Mouse (Mus musculus) limb, embryonic 15.5 days (tissue): Measurements from ENCODE around the gene Gpr137c. TPM values are rescaled to one million over a fixed set of nuclear protein-coding genes. Genes with fewer than 3 reads are reported as not detected.

Source experiments
- ATAC-seq: fragments of 200-750 bp; cut with Nextera tagmentation; 2 replicates; pipeline ENCODE4 v1.8.0; 2017; ENCODE audit warnings: low read depth, moderate TSS enrichment; ENCODE audit not compliant: insufficient number of reproducible peaks, low FRiP score, low TSS enrichment
- H3K27ac ChIP-seq: fragments of 300-500 bp; sonication (generic); 2 replicates; pipeline ENCODE4 v1.5.1; 2015; ENCODE audit warnings: moderate library complexity, mild to moderate bottlenecking, inconsistent platforms
- H3K27me3 ChIP-seq: fragments of 300-500 bp; sonication (generic); 2 replicates; pipeline ENCODE4 v1.6.1; 2015; ENCODE audit warnings: inconsistent platforms
- H3K36me3 ChIP-seq: fragments of 300-500 bp; sonication (generic); 2 replicates; pipeline ENCODE4 v1.6.1; 2015; ENCODE audit warnings: inconsistent platforms
- H3K4me1 ChIP-seq: fragments of 300-500 bp; sonication (generic); 2 replicates; pipeline ENCODE4 v1.6.1; 2015; ENCODE audit warnings: inconsistent platforms
- H3K4me2 ChIP-seq: fragments of 300-500 bp; sonication (generic); 2 replicates; pipeline ENCODE4 v1.6.1; 2015; ENCODE audit warnings: mild to moderate bottlenecking, inconsistent platforms
- H3K4me3 ChIP-seq: fragments of 300-500 bp; sonication (generic); 2 replicates; pipeline ENCODE4 v1.5.1; 2015; ENCODE audit warnings: mild to moderate bottlenecking, inconsistent platforms
- H3K9ac ChIP-seq: fragments of 300-500 bp; sonication (generic); 2 replicates; pipeline ENCODE4 v1.6.1; 2015; ENCODE audit warnings: inconsistent platforms
- H3K9me3 ChIP-seq: fragments of 300-500 bp; sonication (generic); 2 replicates; pipeline ENCODE4 v1.6.1; 2016; ENCODE audit warnings: inconsistent platforms
- WGBS: fragments of 180-500 bp; shearing (Covaris S2); methylation state at CpG from one replicate; pipeline ENCODE4 v1.1.7; 2015; 5-methylcytosine and 5-hydroxymethylcytosine counted together
- polyA plus RNA-seq: library from polyadenylated mRNA; unstranded; fragments of >200 nt; fragmentation: Nextera tagmentation; extraction: Ambion mirVana; gene quantifications from 2 replicates; pipeline ENCODE4 v1.2.1, GENCODE M21; 2015

The Gpr137c gene
- polyA plus RNA-seq: 1.4 and 2.5 TPM in 2 replicates

- under 1% methylated on average over 66 of the region's 86 CpGs for WGBS
- H3K9me3 ChIP-seq: no peaks in the 10 kb centered on the region
- no peaks in the 10 kb centered on the region for H3K36me3 ChIP-seq
- H3K4me3 ChIP-seq: peak within 1 kb of the TSS; percentile 85
- H3K9ac ChIP-seq: peak within 1 kb of the TSS; percentile 77
- H3K4me1 ChIP-seq: peaks cover 10% of the 10 kb centered on the region; the same call in 1 of the 2 replicates
- H3K27ac ChIP-seq: peak within 1 kb of the TSS; percentile 93
- H3K4me2 ChIP-seq: peak within 1 kb of the TSS; percentile 97
- ATAC-seq: peak; percentile 99
- H3K27me3 ChIP-seq: no peaks in the 10 kb centered on the region
These were observed at the start of gene Gpr137c for GRCm38 (mm10) chr14:45219281-45220089. Gpr137c (plus strand) TSS chr14:45219717.

- ATAC-seq: no peak
- H3K4me3 ChIP-seq: no peak overlapping the region
- no peak overlapping the region for H3K4me2 ChIP-seq
- no peaks in the 10 kb centered on the region for H3K9me3 ChIP-seq
- H3K27ac ChIP-seq: no peak overlapping the region
- no peak overlapping the region for H3K9ac ChIP-seq
- H3K4me1 ChIP-seq: no peaks in the 10 kb centered on the region
- H3K27me3 ChIP-seq: no peaks in the 10 kb centered on the region
- no peaks in the 10 kb centered on the region for H3K36me3 ChIP-seq
- WGBS: 96% methylated on average over 5 of the region's 5 CpGs
These were observed 47.3 kb upstream of the Gpr137c start for GRCm38 (mm10) chr14:45172260-45172659.

- H3K36me3 ChIP-seq: no peaks in the 10 kb centered on the region
- no peaks in the 10 kb centered on the region for H3K4me1 ChIP-seq
- no peak overlapping the region for H3K27ac ChIP-seq
- no peak overlapping the region for H3K9ac ChIP-seq
- no peaks in the 10 kb centered on the region for H3K9me3 ChIP-seq
- ATAC-seq: no peak
- no peak overlapping the region for H3K4me3 ChIP-seq
- H3K27me3 ChIP-seq: no peaks in the 10 kb centered on the region
- 76% methylated on average over 14 of the region's 14 CpGs for WGBS
- H3K4me2 ChIP-seq: no peak overlapping the region
These were observed 44.3 kb upstream of the Gpr137c start for GRCm38 (mm10) chr14:45175012-45175740.

GRCm38 (mm10) chr14:45179186-45179585 is 40.3 kb upstream of the Gpr137c start:
- H3K9me3 ChIP-seq: no peaks in the 10 kb centered on the region
- H3K4me1 ChIP-seq: no peaks in the 10 kb centered on the region
- H3K4me2 ChIP-seq: no peak overlapping the region
- no peak overlapping the region for H3K27ac ChIP-seq
- WGBS: 27% methylated on average over 2 of the region's 2 CpGs
- H3K27me3 ChIP-seq: no peaks in the 10 kb centered on the region
- H3K9ac ChIP-seq: no peak overlapping the region
- H3K4me3 ChIP-seq: no peak overlapping the region
- ATAC-seq: no peak
- H3K36me3 ChIP-seq: no peaks in the 10 kb centered on the region

- Histone ChIP-seq H3K9ac (no peak overlapping the region), H3K4me1 (no peaks in the 10 kb centered on the region), H3K9me3 (no peaks in the 10 kb centered on the region), H3K27me3 (no peaks in the 10 kb centered on the region), H3K36me3 (no peaks in the 10 kb centered on the region), H3K4me3 (no peak overlapping the region), H3K4me2 (no peak overlapping the region), H3K27ac (no peak overlapping the region)
- WGBS: 56% methylated on average over 2 of the region's 2 CpGs
- ATAC-seq: no peak
These were observed 39.9 kb upstream of the Gpr137c start for GRCm38 (mm10) chr14:45179606-45180005.

GRCm38 (mm10) chr14:45181611-45182010 is 37.9 kb upstream of the Gpr137c start:
- H3K27ac ChIP-seq: no peak overlapping the region
- no peaks in the 10 kb centered on the region for H3K27me3 ChIP-seq
- WGBS: 73% methylated on average over 4 of the region's 4 CpGs
- H3K4me2 ChIP-seq: no peak overlapping the region
- no peaks in the 10 kb centered on the region for H3K36me3 ChIP-seq
- no peak overlapping the region for H3K9ac ChIP-seq
- no peaks in the 10 kb centered on the region for H3K9me3 ChIP-seq
- no peaks in the 10 kb centered on the region for H3K4me1 ChIP-seq
- ATAC-seq: no peak
- no peak overlapping the region for H3K4me3 ChIP-seq

- no peaks in the 10 kb centered on the region for H3K27me3 ChIP-seq
- WGBS: 74% methylated on average over 2 of the region's 2 CpGs
- no peaks in the 10 kb centered on the region for H3K9me3 ChIP-seq
- no peaks in the 10 kb centered on the region for H3K4me1 ChIP-seq
- no peak overlapping the region for H3K27ac ChIP-seq
- ATAC-seq: no peak
- no peak overlapping the region for H3K4me3 ChIP-seq
- H3K36me3 ChIP-seq: no peaks in the 10 kb centered on the region
- no peak overlapping the region for H3K4me2 ChIP-seq
- H3K9ac ChIP-seq: no peak overlapping the region
These were observed 28.5 kb upstream of the Gpr137c start for GRCm38 (mm10) chr14:45190999-45191398.

GRCm38 (mm10) chr14:45200607-45201006 is 18.9 kb upstream of the Gpr137c start:
- H3K4me1 ChIP-seq: no peaks in the 10 kb centered on the region
- H3K4me2 ChIP-seq: no peak overlapping the region
- H3K27me3 ChIP-seq: no peaks in the 10 kb centered on the region
- H3K4me3 ChIP-seq: no peak overlapping the region
- no peak overlapping the region for H3K27ac ChIP-seq
- no peaks in the 10 kb centered on the region for H3K9me3 ChIP-seq
- no peak overlapping the region for H3K9ac ChIP-seq
- no peaks in the 10 kb centered on the region; the same call in 1 of the 2 replicates for H3K36me3 ChIP-seq
- ATAC-seq: no peak

GRCm38 (mm10) chr14:45210683-45211082 is 8.8 kb upstream of the Gpr137c start:
- no peak overlapping the region for H3K27ac ChIP-seq
- no peak overlapping the region for H3K4me2 ChIP-seq
- no peak for ATAC-seq

GRCm38 (mm10) chr14:45211431-45211830 is 8.1 kb upstream of the Gpr137c start:
- no peak overlapping the region for H3K9ac ChIP-seq
- no peaks in the 10 kb centered on the region for H3K9me3 ChIP-seq
- no peak overlapping the region for H3K4me2 ChIP-seq
- no peaks in the 10 kb centered on the region for H3K36me3 ChIP-seq
- ATAC-seq: no peak
- H3K4me1 ChIP-seq: no peaks in the 10 kb centered on the region
- no peak overlapping the region for H3K4me3 ChIP-seq
- H3K27me3 ChIP-seq: no peaks in the 10 kb centered on the region
- H3K27ac ChIP-seq: no peak overlapping the region
- WGBS: 75% methylated on average over 1 of the region's 1 CpGs

More at GRCm38 (mm10) chr14:45210683-45211082, 8.8 kb upstream of the Gpr137c start:
- H3K9ac ChIP-seq: no peak overlapping the region
- H3K9me3 ChIP-seq: no peaks in the 10 kb centered on the region
- WGBS: 58% methylated on average over 4 of the region's 4 CpGs
- no peaks in the 10 kb centered on the region for H3K27me3 ChIP-seq
- no peaks in the 10 kb centered on the region for H3K36me3 ChIP-seq
- no peaks in the 10 kb centered on the region for H3K4me1 ChIP-seq
- no peak overlapping the region for H3K4me3 ChIP-seq

- Histone ChIP-seq H3K9ac (no peak overlapping the region), H3K27me3 (no peaks in the 10 kb centered on the region), H3K4me1 (peaks cover 10% of the 10 kb centered on the region; the same call in 1 of the 2 replicates), H3K4me3 (no peak overlapping the region), H3K36me3 (no peaks in the 10 kb centered on the region), H3K4me2 (no peak overlapping the region), H3K9me3 (no peaks in the 10 kb centered on the region), H3K27ac (no peak overlapping the region)
- WGBS: 88% methylated on average over 9 of the region's 9 CpGs
- ATAC-seq: no peak
These were observed 2.7 kb upstream of the Gpr137c start for GRCm38 (mm10) chr14:45216711-45217340.

GRCm38 (mm10) chr14:45217693-45218092 is 1.8 kb upstream of the Gpr137c start:
- H3K4me2 ChIP-seq: no peak overlapping the region
- no peak for ATAC-seq
- WGBS: 89% methylated on average over 4 of the region's 4 CpGs
- H3K27ac ChIP-seq: no peak overlapping the region
- peaks cover 10% of the 10 kb centered on the region; the same call in 1 of the 2 replicates for H3K4me1 ChIP-seq
- H3K4me3 ChIP-seq: no peak overlapping the region
- no peaks in the 10 kb centered on the region for H3K9me3 ChIP-seq
- H3K27me3 ChIP-seq: no peaks in the 10 kb centered on the region
- H3K9ac ChIP-seq: no peak overlapping the region
- H3K36me3 ChIP-seq: no peaks in the 10 kb centered on the region
